Mouse (Mus musculus): ENCODE data around the gene Snx1. TPM values are rescaled to one million over a fixed set of nuclear protein-coding genes. Genes with fewer than 3 reads are reported as not detected.

Snx1 gene
- 10 to 100 TPM; 43.6 to 44.9 TPM for total RNA-seq (2021)

GRCm38 (mm10) chr9:66126456-66127192 lies at the start of gene Snx1, which contains the start of gene Ciao2a:
TSS of gene Snx1 (minus strand) at chr9:66126587.
TSS of gene Ciao2a (plus strand) at chr9:66126611.
- intact Hi-C loops (cut with DNase I), result no loop called here
- peak; percentile 94 to 95 for DNase-seq (ENCODE audit: extremely low spot score in 1 of 2, low spot score in 2 of 2)

- intact Hi-C loops (cut with DNase I), result no loop called here
- no peak for DNase-seq (ENCODE audit: extremely low spot score in 1 of 2, low spot score in 2 of 2)
Observed at GRCm38 (mm10) chr9:66174985-66175384, 48.6 kb upstream of the Snx1 start.

GRCm38 (mm10) chr9:66173316-66173855 lies 47.0 kb upstream of the Snx1 start:
- no peak for DNase-seq (ENCODE audit: extremely low spot score in 1 of 2, low spot score in 2 of 2)
- intact Hi-C loops (cut with DNase I), result no loop called here

GRCm38 (mm10) chr9:66171275-66171921 lies 45.0 kb upstream of the Snx1 start:
- DNase-seq (ENCODE audit: extremely low spot score in 1 of 2, low spot score in 2 of 2), result no peak
- intact Hi-C loops (cut with DNase I), result no loop called here

- intact Hi-C loops (cut with DNase I), result no loop called here
- no peak for DNase-seq (ENCODE audit: extremely low spot score in 1 of 2, low spot score in 2 of 2)
Observed at GRCm38 (mm10) chr9:66170506-66170905, 44.1 kb upstream of the Snx1 start.

- intact Hi-C loops (cut with DNase I), result no loop called here
Observed at GRCm38 (mm10) chr9:66168233-66168632, 41.8 kb upstream of the Snx1 start.

GRCm38 (mm10) chr9:66167222-66167621 lies 40.8 kb upstream of the Snx1 start:
- intact Hi-C loops (cut with DNase I), result no loop called here
- no peak for DNase-seq (ENCODE audit: extremely low spot score in 1 of 2, low spot score in 2 of 2)

More at GRCm38 (mm10) chr9:66168233-66168632, 41.8 kb upstream of the Snx1 start:
- DNase-seq (ENCODE audit: extremely low spot score in 1 of 2, low spot score in 2 of 2), result no peak

GRCm38 (mm10) chr9:66162995-66163394 lies 36.6 kb upstream of the Snx1 start:
- intact Hi-C loops (cut with DNase I), result no loop called here
- DNase-seq (ENCODE audit: extremely low spot score in 1 of 2, low spot score in 2 of 2), result no peak

GRCm38 (mm10) chr9:66160155-66160554 lies 33.8 kb upstream of the Snx1 start:
- intact Hi-C loops (cut with DNase I), result no loop called here
- no peak for DNase-seq (ENCODE audit: extremely low spot score in 1 of 2, low spot score in 2 of 2)

GRCm38 (mm10) chr9:66158885-66159430 lies 32.6 kb upstream of the Snx1 start:
- no peak for DNase-seq (ENCODE audit: extremely low spot score in 1 of 2, low spot score in 2 of 2)
- intact Hi-C loops (cut with DNase I), result no loop called here

- intact Hi-C loops (cut with DNase I), result no loop called here
- peak; percentile 17 to 89 for DNase-seq (ENCODE audit: extremely low spot score in 1 of 2, low spot score in 2 of 2)
Observed at GRCm38 (mm10) chr9:66157958-66158830, 31.8 kb upstream of the Snx1 start, which contains the start of gene Dapk2. TSS of gene Dapk2 (plus strand) at chr9:66158223.

GRCm38 (mm10) chr9:66155534-66155933 lies 29.1 kb upstream of the Snx1 start:
- no peak for DNase-seq (ENCODE audit: extremely low spot score in 1 of 2, low spot score in 2 of 2)
- intact Hi-C loops (cut with DNase I), result no loop called here

- intact Hi-C loops (cut with DNase I), result no loop called here
- DNase-seq (ENCODE audit: extremely low spot score in 1 of 2, low spot score in 2 of 2), result no peak
Observed at GRCm38 (mm10) chr9:66154013-66154412, 27.6 kb upstream of the Snx1 start.

GRCm38 (mm10) chr9:66153594-66153993 lies 27.2 kb upstream of the Snx1 start:
- intact Hi-C loops (cut with DNase I), result no loop called here
- DNase-seq (ENCODE audit: extremely low spot score in 1 of 2, low spot score in 2 of 2), result no peak

GRCm38 (mm10) chr9:66152011-66152410 lies 25.6 kb upstream of the Snx1 start:
- intact Hi-C loops (cut with DNase I), result no loop called here
- no peak for DNase-seq (ENCODE audit: extremely low spot score in 1 of 2, low spot score in 2 of 2)

GRCm38 (mm10) chr9:66146141-66146540 lies 19.8 kb upstream of the Snx1 start:
- intact Hi-C loops (cut with DNase I), result loop anchor here (10.0 kb wide), 1 partner anchor 229 kb away; no protein-coding TSS in a partner anchor
- no peak for DNase-seq (ENCODE audit: extremely low spot score in 1 of 2, low spot score in 2 of 2)

GRCm38 (mm10) chr9:66144248-66144647 lies 17.9 kb upstream of the Snx1 start:
- intact Hi-C loops (cut with DNase I), result loop anchor here (10.0 kb wide), 1 partner anchor 231 kb away; no protein-coding TSS in a partner anchor
- DNase-seq (ENCODE audit: extremely low spot score in 1 of 2, low spot score in 2 of 2), result peak; percentile 59 to 69

GRCm38 (mm10) chr9:66142265-66142664 lies 15.9 kb upstream of the Snx1 start:
- no peak for DNase-seq (ENCODE audit: extremely low spot score in 1 of 2, low spot score in 2 of 2)
- intact Hi-C loops (cut with DNase I), result loop anchor here (10.0 kb wide), 1 partner anchor 233 kb away; no protein-coding TSS in a partner anchor

- DNase-seq (ENCODE audit: extremely low spot score in 1 of 2, low spot score in 2 of 2), result no peak
- intact Hi-C loops (cut with DNase I), result no loop called here
Observed at GRCm38 (mm10) chr9:66138193-66138592, 11.8 kb upstream of the Snx1 start.
